Mouse (Mus musculus) E14TG2a.4 (cell line): Measurements from ENCODE around the gene Proser2.

Experiments used
- H3K27me3 ChIP-seq: 2 replicates; pipeline ENCODE4 v1.6.1; 2014; ENCODE audit warnings: low read length, control low read depth; ENCODE audit not compliant: insufficient read depth
- H3K36me3 ChIP-seq: 2 replicates; pipeline ENCODE4 v1.6.1; 2014; ENCODE audit warnings: low read length, control low read depth; ENCODE audit not compliant: insufficient read depth
- H3K4me1 ChIP-seq: replicated peaks from 2 replicates; pipeline ENCODE4 v1.6.1; 2014; ENCODE audit warnings: low read depth, low read length, control low read depth
- H3K4me3 ChIP-seq: replicated peaks from 2 replicates; pipeline ENCODE4 v1.5.1; 2014; ENCODE audit warnings: mild to moderate bottlenecking, low read length
- H3K9me3 ChIP-seq: 2 replicates; pipeline ENCODE4 v1.6.1; 2014; ENCODE audit warnings: low read length, control low read depth
- CTCF ChIP-seq: conservative IDR thresholded peaks from 2 replicates; pipeline ENCODE4 v1.5.1; 2014; ENCODE audit warnings: low read length
- NANOG ChIP-seq: IDR thresholded peaks from 2 replicates; pipeline ENCODE4 v1.6.1; 2014; ENCODE audit warnings: borderline replicate concordance, low read length, mixed read lengths
- POU5F1 ChIP-seq: IDR thresholded peaks from 2 replicates; pipeline ENCODE4 v1.6.1; 2014; ENCODE audit warnings: low read length, borderline replicate concordance

Gene Proser2

DNA sequence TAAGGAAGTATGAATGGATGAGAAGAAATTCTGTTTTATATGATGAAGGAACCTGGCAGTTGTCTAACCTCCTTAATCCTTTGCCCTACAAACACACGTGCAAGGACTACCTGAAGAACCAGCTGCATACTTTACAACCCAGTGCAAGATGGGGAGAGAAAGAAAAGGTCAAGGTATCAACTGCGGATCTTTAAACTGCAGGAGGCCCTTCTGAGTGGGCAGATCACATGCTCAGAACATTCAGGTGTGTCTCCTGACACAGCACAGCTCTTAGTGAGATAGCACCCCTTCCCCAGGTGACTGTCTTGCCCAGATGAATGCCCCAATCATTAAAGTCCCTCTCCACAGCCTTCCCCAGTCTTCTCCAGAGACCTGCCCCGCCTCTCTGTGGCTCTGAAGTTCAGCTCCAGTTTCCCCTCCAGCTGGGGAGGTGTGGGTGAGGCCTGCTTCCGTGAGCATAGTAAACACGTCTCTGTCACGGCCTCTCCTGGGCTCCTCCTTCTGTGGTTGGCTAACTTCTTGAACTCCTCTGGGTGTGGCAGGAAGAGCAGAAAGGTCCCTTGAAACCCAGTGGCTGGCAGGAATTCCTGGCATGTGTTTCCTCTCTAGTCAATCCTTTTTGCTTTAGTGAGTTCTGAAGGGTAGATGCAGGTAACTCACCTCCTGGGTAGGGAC, 32.5 kb upstream of the Proser2 start:
- Histone ChIP-seq H3K36me3 (no peaks in the 10 kb centered on the region), H3K4me1 (peaks cover 34% of the 10 kb centered on the region), H3K4me3 (peak overlapping the region; percentile 37), H3K9me3 (no peaks in the 10 kb centered on the region), H3K27me3 (no peaks in the 10 kb centered on the region)
- TF ChIP-seq POU5F1, result no peak
- TF ChIP-seq NANOG, result no peak
- no peak for TF ChIP-seq CTCF

DNA sequence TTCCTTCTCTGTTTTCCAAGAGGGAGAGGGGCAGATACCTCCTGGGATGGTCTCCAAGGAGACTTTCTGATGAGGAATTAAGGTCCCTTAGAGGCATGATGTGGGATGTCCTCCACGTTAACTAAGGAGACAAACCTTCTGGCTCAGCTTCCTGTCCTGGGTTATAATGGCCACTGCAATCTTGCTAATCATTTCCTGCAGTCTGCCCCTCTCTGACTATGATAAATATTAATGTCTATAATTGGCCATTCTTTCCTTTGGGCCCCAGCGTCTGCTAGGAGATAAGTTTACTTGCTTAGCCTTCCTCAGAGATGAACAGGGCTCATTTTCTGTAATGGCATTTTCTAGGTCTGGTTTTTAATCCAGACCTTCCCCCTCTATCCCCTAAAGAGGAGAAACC, 29.7 kb upstream of the Proser2 start:
- Histone ChIP-seq H3K4me1 (peaks cover 32% of the 10 kb centered on the region), H3K36me3 (no peaks in the 10 kb centered on the region), H3K4me3 (no peak overlapping the region), H3K9me3 (no peaks in the 10 kb centered on the region), H3K27me3 (no peaks in the 10 kb centered on the region)
- TF ChIP-seq POU5F1 (no peak), CTCF (no peak), NANOG (no peak)

DNA sequence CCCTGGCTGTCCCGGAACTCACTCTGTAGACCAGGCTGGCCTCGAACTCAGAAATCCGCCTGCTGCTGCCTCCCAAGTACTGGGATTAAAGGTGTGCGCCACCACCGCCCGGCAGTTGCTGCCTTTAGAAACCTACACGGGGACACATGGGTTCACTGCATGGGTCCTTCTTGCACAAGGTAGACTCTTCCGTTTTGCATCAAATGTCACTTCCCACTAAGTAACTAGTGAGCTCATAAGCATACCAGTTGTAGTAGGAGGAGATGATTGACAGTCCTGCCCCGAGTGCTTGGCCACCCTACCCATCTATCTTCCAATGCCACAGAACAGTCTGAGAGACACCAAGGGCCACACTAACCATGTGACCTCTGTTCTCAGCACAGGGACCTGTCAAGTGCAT, 29.2 kb upstream of the Proser2 start:
- no peaks in the 10 kb centered on the region for H3K27me3 ChIP-seq
- no peak overlapping the region for H3K4me3 ChIP-seq
- H3K9me3 ChIP-seq, result no peaks in the 10 kb centered on the region
- H3K36me3 ChIP-seq, result no peaks in the 10 kb centered on the region
- H3K4me1 ChIP-seq, result peaks cover 32% of the 10 kb centered on the region
- no peak for TF ChIP-seq CTCF
- TF ChIP-seq NANOG, result no peak
- no peak for TF ChIP-seq POU5F1

DNA sequence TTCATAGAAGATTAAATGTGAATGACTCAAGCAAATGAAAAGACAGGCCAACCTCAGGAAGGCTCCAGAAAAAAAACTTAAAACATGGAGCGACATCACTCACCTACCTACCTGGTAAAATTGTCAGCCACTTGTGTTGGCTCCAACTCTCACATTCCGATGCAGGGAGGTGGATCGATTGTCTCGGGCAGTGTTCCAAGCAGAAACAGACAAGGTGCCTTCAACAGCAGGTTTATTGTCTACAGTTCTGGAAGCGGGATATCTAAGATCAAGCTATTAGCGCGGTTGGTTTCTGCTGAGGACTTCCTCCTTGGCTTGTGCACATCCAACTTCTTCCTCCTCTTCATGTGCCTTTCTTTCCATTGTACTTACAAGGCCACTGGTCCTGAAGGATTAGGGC, 27.6 kb upstream of the Proser2 start:
- no peak overlapping the region for H3K4me3 ChIP-seq
- H3K27me3 ChIP-seq, result no peaks in the 10 kb centered on the region
- TF ChIP-seq NANOG (no peak), CTCF (no peak), POU5F1 (no peak)
- no peaks in the 10 kb centered on the region for H3K36me3 ChIP-seq
- peaks cover 23% of the 10 kb centered on the region for H3K4me1 ChIP-seq
- no peaks in the 10 kb centered on the region for H3K9me3 ChIP-seq

DNA sequence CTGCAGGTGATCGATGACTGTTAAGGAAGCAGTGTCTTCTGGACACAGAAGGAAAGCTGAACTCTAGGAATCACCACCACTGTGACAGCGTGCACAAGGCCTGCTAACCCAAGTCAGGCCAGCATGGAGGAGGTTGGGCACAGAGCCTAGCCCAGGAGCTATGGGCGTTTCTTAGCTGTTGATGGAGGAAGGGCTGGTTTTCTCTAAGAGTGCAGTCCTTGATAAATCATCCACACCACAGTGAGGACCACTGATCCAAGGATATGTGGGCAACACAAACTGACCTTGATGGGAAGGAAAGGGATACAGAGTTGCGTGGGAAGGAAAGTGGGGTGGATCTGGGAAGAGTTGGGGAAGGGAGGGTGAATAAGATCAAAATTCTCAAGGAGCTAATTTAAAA, 27.2 kb upstream of the Proser2 start:
- H3K27me3 ChIP-seq, result no peaks in the 10 kb centered on the region

DNA sequence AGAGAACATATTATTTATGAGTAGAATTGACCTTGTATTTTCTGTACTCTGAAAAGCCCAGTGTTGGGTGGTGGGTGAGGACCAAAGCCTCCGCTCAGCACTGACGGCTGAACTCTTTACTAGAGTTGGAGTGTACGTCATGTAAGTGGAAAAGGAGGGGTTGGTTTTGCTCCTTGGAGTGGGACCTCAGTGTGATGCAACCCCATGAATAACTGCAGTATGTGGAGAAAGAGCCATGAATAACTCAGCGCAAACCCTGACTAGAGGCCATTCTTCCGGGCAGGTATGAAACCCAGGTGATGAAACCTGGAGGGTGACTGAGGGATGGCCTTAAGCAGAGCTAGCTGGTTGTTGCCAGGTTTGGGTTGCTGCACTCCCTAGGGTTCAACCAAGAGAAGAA, 19.8 kb upstream of the Proser2 start:
- no peak overlapping the region for H3K4me3 ChIP-seq
- 0 out of 2 replicates have a peak, but pooled peaks cover 2% of the 10 kb centered on the region for H3K27me3 ChIP-seq
- H3K4me1 ChIP-seq, result no peaks in the 10 kb centered on the region; the same call in 1 of the 2 replicates
- TF ChIP-seq POU5F1 (no peak), CTCF (no peak), NANOG (no peak)
- no peaks in the 10 kb centered on the region for H3K36me3 ChIP-seq
- H3K9me3 ChIP-seq, result no peaks in the 10 kb centered on the region

More for the DNA sequence above, 27.2 kb upstream of the Proser2 start:
- no peaks in the 10 kb centered on the region for H3K36me3 ChIP-seq
- H3K9me3 ChIP-seq, result no peaks in the 10 kb centered on the region
- no peak overlapping the region for H3K4me3 ChIP-seq
- no peak for TF ChIP-seq POU5F1
- TF ChIP-seq CTCF, result no peak
- TF ChIP-seq NANOG, result no peak
- peaks cover 19% of the 10 kb centered on the region for H3K4me1 ChIP-seq

DNA sequence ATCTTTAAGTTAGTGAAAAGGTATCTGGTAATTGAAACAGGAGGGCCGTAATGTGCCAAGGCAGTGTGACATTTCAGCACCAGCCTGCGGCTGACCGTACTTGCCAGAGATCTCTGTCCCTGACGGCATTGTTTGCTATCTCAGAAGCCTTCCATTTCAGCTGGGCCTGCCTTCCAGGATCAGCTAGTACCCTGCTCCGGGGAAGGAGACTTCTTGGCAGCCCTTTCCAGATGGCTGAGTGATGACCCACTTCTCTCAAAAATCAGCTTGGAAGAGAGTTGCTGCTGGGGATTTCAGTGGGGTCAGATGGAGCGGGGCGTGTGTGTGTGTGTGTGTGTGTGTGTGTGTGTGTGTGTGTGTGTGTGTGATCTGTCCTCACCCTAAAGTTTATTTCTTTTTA, 16.9 kb upstream of the Proser2 start:
- H3K4me3 ChIP-seq, result no peak overlapping the region
- H3K27me3 ChIP-seq, result 0 out of 2 replicates have a peak, but pooled peaks cover 2% of the 10 kb centered on the region
- no peaks in the 10 kb centered on the region for H3K9me3 ChIP-seq
- TF ChIP-seq POU5F1 (no peak), NANOG (no peak), CTCF (no peak)
- H3K36me3 ChIP-seq, result no peaks in the 10 kb centered on the region
- H3K4me1 ChIP-seq, result peaks cover 3% of the 10 kb centered on the region; the same call in 1 of the 2 replicates

DNA sequence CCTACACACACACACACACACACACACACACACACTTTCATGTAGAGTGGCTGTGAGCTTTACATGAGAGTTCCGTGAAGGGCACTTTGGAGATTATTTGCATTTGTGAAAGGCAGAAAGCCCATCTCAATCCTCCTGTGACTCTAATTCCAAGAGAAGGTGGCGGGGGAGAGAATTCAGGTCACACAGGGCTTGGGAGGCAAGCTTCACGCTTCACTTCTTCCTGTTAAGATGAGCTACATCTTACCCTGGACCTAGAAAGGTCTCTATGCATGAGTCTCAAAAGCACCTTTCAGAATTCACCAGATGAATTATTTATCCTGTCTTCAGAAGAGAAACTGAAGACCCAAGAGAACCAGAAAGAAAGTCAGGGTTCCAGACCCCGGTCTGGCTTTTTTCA, 16.2 kb upstream of the Proser2 start:
- Histone ChIP-seq H3K27me3 (0 out of 2 replicates have a peak, but pooled peaks cover 2% of the 10 kb centered on the region), H3K9me3 (no peaks in the 10 kb centered on the region), H3K4me1 (peaks cover 7% of the 10 kb centered on the region; the same call in 1 of the 2 replicates), H3K4me3 (no peak overlapping the region), H3K36me3 (no peaks in the 10 kb centered on the region)
- TF ChIP-seq CTCF, result no peak
- TF ChIP-seq POU5F1, result no peak
- no peak for TF ChIP-seq NANOG

DNA sequence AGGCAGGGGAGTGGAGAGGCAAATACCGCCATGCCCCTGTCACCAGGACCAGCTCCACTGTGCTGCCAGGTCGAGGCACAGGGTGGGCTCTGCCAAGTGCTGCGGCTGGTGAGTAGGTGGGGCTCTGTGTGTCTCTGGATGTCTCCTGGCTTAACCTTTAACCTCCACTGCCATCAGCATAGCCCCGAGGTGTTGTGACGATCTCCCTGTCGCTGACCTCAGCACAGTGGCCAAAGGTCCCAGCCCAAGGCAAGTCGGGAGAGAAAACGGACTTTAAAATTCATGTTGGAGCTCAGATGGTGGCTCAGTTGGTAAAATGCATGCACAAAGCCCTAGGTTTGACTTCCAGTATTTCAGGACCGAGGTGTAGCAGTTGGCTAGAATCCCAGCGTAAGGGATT, 15.6 kb upstream of the Proser2 start:
- Histone ChIP-seq H3K9me3 (no peaks in the 10 kb centered on the region), H3K4me3 (no peak overlapping the region), H3K4me1 (peaks cover 9% of the 10 kb centered on the region; the same call in 1 of the 2 replicates), H3K36me3 (no peaks in the 10 kb centered on the region), H3K27me3 (0 out of 2 replicates have a peak, but pooled peaks cover 2% of the 10 kb centered on the region)
- TF ChIP-seq CTCF, result no peak
- no peak for TF ChIP-seq NANOG
- no peak for TF ChIP-seq POU5F1
